Mouse (Mus musculus) stomach, embryonic 16.5 days (tissue): ENCODE data around the gene Gna15. TPM values are rescaled to one million over a fixed set of nuclear protein-coding genes. Genes with fewer than 3 reads are reported as not detected.

Experiments
- ATAC-seq: fragments of 200-750 bp; cut with Nextera tagmentation; 2 replicates; pipeline ENCODE4 v1.8.0; 2017; ENCODE audit warnings: moderate number of reproducible peaks, moderate TSS enrichment; ENCODE audit not compliant: insufficient read depth, low FRiP score
- H3K27ac ChIP-seq: fragments of 300-500 bp; sonication (generic); 2 replicates; pipeline ENCODE4 v1.5.1; 2014; ENCODE audit warnings: low read length
- H3K27me3 ChIP-seq: fragments of 300-500 bp; sonication (generic); 2 replicates; pipeline ENCODE4 v1.6.1; 2014; ENCODE audit warnings: low read length, control low read depth, mixed read lengths; ENCODE audit not compliant: control insufficient read depth, insufficient read depth
- H3K36me3 ChIP-seq: fragments of 300-500 bp; sonication (generic); 2 replicates; pipeline ENCODE4 v1.6.1; 2014; ENCODE audit warnings: low read length; ENCODE audit not compliant: control insufficient read depth, insufficient read depth
- H3K4me1 ChIP-seq: fragments of 300-500 bp; sonication (generic); 2 replicates; pipeline ENCODE4 v1.6.1; 2014; ENCODE audit warnings: low read length, control low read depth, mixed read lengths; ENCODE audit not compliant: control insufficient read depth, insufficient read depth
- H3K4me2 ChIP-seq: fragments of 300-500 bp; sonication (generic); 2 replicates; pipeline ENCODE4 v1.6.1; 2014; ENCODE audit warnings: low read depth, low read length, mixed read lengths
- H3K4me3 ChIP-seq: fragments of 300-500 bp; sonication (generic); replicated peaks from 2 replicates; pipeline ENCODE4 v1.5.1; 2014; ENCODE audit warnings: mild to moderate bottlenecking, low read length
- H3K9ac ChIP-seq: fragments of 300-500 bp; sonication (generic); 2 replicates; pipeline ENCODE4 v1.6.1; 2014; ENCODE audit warnings: low read length
- H3K9me3 ChIP-seq: fragments of 300-500 bp; sonication (generic); replicated peaks from 2 replicates; pipeline ENCODE4 v1.6.1; 2016; ENCODE audit warnings: low read length, control low read depth; ENCODE audit not compliant: control insufficient read depth
- WGBS: fragments of 180-500 bp; shearing (Covaris S2); extraction: QIAGEN DNeasy Blood & Tissue Kit; methylation state at CpG from one replicate; pipeline ENCODE4 v1.1.7; 2014; 5-methylcytosine and 5-hydroxymethylcytosine counted together
- polyA plus RNA-seq: library from polyadenylated mRNA; unstranded; fragments of >200 nt; fragmentation: Nextera tagmentation; extraction: Ambion mirVana; gene quantifications from 2 replicates; pipeline ENCODE4 v1.2.1, GENCODE M21; 2015

Gene Gna15
- 9.0 and 11.0 TPM in 2 replicates for polyA plus RNA-seq

DNA sequence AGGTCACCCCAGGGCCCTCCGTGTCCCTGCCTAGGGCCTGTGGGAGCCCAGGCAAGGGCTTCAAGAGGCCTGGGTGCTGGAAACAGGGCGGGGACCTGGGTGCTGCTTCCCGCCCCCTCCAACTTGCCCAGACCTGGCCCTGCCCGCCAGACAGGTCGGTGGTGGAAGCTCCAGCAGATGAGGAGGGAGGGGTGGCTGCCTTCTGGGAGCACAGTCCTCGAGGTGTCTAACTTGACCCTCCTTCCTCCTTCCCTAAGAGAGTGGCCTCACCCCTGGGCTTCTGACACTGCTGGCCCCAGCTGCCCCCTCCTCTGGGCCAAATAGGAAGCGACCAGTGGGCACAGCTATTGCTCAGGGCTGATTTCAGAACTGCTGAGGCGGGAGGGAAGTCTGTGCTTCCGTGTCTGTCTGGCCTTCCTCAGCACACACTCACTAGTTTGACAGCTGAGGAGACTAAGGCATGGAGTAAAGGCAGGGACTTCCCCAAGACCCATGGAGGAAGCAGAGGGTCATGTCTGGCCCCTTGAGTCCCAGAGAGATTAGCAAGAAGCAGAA, at the start of gene Gna15:
TSS of gene Gna15 (minus strand) at position 175 of the 555 bp plus-strand sequence.
- WGBS = 26% methylated on average over 9 of the region's 9 CpGs
- H3K4me1 ChIP-seq = peaks cover 4% of the 10 kb centered on the region
- H3K4me2 ChIP-seq = peak within 1 kb of the TSS; percentile 38
- peak within 1 kb of the TSS; percentile 82 for H3K27ac ChIP-seq
- no peaks in the 10 kb centered on the region for H3K36me3 ChIP-seq
- no peaks in the 10 kb centered on the region for H3K9me3 ChIP-seq
- peak within 1 kb of the TSS; percentile 35 for H3K4me3 ChIP-seq
- peak; percentile 48 for ATAC-seq
- H3K27me3 ChIP-seq = no peaks in the 10 kb centered on the region
- peak within 1 kb of the TSS; percentile 68 for H3K9ac ChIP-seq

DNA sequence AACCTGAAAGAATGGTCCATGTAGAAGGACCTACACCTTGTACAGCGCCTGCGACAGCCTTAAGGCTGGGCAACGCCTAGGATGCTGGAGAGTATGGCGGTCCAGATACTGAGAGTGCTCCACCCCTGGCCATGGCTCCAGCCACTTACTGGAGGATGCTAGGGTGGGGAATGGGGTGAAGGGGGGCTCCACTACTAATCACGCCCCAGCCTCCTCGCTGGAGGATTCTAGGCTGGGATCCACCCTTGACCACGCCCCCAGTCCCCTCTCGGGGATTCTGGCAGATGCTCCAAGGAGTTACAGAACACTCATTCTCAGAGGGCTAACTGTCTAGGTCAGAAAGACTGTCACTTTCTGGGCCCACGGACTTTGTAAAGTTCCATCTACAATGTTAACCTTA, 49.0 kb upstream of the Gna15 start:
- Histone ChIP-seq H3K9ac (no peak overlapping the region), H3K9me3 (no peaks in the 10 kb centered on the region), H3K27ac (peak overlapping the region; percentile 55), H3K27me3 (no peaks in the 10 kb centered on the region), H3K4me2 (peak overlapping the region; percentile 71; the same call in 1 of the 2 replicates), H3K36me3 (no peaks in the 10 kb centered on the region), H3K4me1 (peaks cover 58% of the 10 kb centered on the region), H3K4me3 (no peak overlapping the region)
- WGBS = 17% methylated on average over 9 of the region's 9 CpGs
- ATAC-seq = no peak

DNA sequence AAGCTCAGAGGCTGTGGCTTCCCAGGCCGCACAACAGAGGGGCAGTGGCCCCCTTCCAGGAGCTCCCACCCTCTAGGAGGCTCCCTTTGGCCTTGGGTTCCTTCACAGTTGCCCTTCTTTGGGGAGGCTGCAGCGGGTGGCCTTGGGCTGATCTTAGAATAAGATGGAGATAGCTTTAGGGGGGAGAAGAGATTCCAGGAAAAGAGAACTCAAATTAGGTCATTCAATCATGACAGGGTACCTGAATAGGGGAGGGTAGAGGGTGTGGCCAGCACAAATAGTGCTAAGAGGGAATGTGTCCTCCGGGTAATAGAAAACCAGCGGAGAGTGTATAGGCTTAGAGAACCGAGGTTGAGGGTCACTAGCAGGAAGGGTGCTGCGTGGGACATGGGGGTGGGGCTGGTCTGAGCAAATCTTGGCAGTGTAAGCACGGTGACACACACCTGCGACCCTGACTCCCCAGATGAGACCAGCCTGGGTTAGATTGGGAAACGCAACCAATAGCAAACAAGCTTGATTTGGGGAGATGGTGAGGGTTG, 48.2 kb upstream of the Gna15 start:
- no peak for ATAC-seq

DNA sequence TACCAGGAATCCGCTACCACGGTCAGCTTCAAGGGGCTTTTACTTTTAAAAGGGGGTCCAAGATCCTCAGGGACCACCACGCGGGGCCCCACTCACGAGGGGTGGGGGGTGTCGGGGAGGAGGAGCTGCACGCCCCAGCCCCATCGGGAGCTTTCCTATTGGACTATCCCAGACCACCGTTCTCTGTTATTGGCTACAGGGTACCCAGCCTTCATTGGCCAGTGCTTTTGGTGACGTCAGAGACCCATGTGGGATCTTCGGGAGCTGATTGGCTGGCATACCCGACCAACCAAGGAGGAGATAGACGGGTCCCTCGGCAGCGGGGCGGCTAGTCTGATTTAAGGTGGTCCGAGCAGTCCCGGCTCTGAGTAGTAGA, 47.5 kb upstream of the Gna15 start:
- H3K4me2 ChIP-seq = peak overlapping the region; percentile 71
- H3K4me3 ChIP-seq = peak overlapping the region; percentile 53
- H3K36me3 ChIP-seq = no peaks in the 10 kb centered on the region
- under 1% methylated on average over 18 of the region's 18 CpGs for WGBS
- H3K9ac ChIP-seq = peak overlapping the region; percentile 69
- ATAC-seq = peak; percentile 91
- peaks cover 58% of the 10 kb centered on the region for H3K4me1 ChIP-seq
- peak overlapping the region; percentile 86 for H3K27ac ChIP-seq
- no peaks in the 10 kb centered on the region for H3K27me3 ChIP-seq
- H3K9me3 ChIP-seq = no peaks in the 10 kb centered on the region

More for the DNA sequence above, 48.2 kb upstream of the Gna15 start:
- H3K4me3 ChIP-seq = peak overlapping the region; percentile 53
- peak overlapping the region; percentile 61 for H3K9ac ChIP-seq
- WGBS = 16% methylated on average over 9 of the region's 9 CpGs
- no peaks in the 10 kb centered on the region for H3K36me3 ChIP-seq
- H3K4me2 ChIP-seq = peak overlapping the region; percentile 71
- H3K9me3 ChIP-seq = no peaks in the 10 kb centered on the region
- peaks cover 58% of the 10 kb centered on the region for H3K4me1 ChIP-seq
- H3K27ac ChIP-seq = peak overlapping the region; percentile 73
- no peaks in the 10 kb centered on the region for H3K27me3 ChIP-seq

DNA sequence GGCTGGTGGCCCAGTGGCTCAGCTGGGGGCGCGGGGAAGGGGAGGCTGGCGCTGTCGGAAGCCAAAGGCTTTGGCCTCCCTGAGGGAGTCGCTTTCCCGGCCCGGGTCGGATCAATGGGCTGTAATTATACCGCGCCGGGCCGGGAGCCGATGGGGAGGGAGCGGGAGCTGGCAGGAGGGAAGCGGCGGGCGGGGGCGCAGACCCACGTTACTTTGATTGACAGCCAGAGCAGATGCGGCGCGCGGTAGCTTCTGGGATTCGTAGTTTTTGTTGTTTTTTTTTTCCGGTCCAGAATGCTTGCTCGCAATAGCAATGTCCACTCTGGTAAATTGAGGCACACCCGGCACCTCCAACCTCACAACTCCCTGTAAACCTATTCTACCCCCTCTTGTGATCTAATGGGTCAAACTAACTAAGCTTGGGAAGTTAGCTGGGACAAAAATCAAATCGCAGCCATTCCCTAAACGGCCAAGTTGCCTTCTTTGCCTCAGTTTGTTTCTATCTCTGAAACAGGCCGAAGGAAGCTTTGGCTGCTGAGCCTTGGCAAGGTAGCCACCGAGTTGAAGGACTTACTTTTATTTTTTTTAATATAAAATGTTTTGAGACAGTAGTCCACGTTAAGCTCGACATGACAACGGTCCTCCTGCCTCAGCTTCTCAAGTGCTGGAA, 46.9 kb upstream of the Gna15 start:
- Histone ChIP-seq H3K9ac (peak overlapping the region; percentile 69), H3K9me3 (no peaks in the 10 kb centered on the region), H3K4me3 (peak overlapping the region; percentile 53), H3K27me3 (no peaks in the 10 kb centered on the region), H3K27ac (peak overlapping the region; percentile 86), H3K4me1 (peaks cover 58% of the 10 kb centered on the region), H3K4me2 (peak overlapping the region; percentile 71), H3K36me3 (peaks cover 4% of the 10 kb centered on the region)
- ATAC-seq = peak; percentile 69
- WGBS = 0% methylated on average over 33 of the region's 34 CpGs

DNA sequence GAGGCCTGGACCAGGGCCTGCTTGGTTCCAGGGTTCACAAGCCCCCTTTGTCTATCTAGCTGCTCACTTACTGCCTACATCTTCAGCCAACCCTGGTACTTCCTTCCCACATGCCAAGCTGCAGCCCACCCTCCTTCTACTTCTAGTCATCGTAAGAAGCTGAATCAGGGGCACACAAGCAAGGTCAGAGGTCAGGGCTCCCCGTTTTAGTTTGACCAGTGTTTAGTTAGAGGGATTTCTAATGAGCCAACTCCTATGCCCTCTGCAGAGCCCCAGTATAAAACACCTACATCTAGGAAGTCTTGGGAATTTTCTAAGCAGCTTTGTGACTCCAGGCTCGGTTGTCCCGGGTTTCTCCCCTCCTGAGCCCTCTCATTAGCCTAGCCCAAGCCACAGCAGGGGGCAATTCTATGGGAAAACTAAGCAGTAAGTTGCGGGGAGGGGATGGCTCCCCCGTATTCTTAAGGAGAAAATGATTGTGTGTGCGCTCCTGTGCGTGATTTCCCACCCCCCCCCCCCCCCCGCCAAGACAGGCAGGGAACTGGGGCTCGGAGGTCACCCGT, 46.3 kb upstream of the Gna15 start:
- peak overlapping the region; percentile 86 for H3K27ac ChIP-seq
- no peaks in the 10 kb centered on the region for H3K27me3 ChIP-seq
- H3K4me2 ChIP-seq = peak overlapping the region; percentile 71
- peak overlapping the region; percentile 53 for H3K4me3 ChIP-seq
- H3K9ac ChIP-seq = peak overlapping the region; percentile 65
- peaks cover 53% of the 10 kb centered on the region for H3K4me1 ChIP-seq
- 2% methylated on average over 11 of the region's 11 CpGs for WGBS
- peak; percentile 0; the same call in 1 of the 2 replicates for ATAC-seq
- H3K9me3 ChIP-seq = no peaks in the 10 kb centered on the region
- H3K36me3 ChIP-seq = peaks cover 11% of the 10 kb centered on the region

DNA sequence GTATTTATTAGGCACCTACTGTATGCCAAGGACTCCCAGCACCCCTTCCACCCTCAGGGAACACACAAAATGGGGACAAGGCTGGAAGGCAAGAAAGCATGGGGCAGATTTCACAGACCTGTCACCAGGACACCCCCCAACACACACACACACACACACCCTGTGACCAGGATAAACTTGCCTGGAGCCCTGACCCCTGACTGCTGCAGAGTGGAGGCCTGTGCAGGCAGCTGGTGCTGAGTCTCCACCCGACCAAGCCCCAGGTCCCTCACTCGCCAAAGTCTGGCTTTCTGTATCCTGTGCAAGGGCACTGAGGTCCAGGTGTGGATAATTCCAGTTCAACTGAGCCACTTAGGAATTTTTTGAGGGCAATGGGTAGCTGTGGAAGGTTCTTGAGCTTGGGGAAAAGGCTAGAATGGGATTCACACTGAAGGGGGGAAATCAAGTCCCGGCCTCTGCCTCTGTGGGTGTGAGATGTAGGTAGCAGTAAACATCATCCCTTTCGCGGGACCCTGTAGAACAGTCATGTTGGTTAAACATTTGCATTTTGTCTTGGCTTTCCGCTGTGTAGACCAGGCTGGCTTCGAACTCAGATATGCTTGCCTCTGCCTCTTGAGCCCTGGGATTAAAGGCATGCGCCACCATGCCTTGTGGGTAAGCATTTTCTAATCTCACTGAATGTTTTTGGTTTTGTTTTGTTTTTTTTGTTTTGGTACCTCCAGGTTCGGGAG, 45.6 kb upstream of the Gna15 start:
- 58% methylated on average over 9 of the region's 9 CpGs for WGBS
- no peak for ATAC-seq
- no peaks in the 10 kb centered on the region for H3K9me3 ChIP-seq
- peaks cover 16% of the 10 kb centered on the region for H3K36me3 ChIP-seq
- no peak overlapping the region for H3K4me3 ChIP-seq
- no peak overlapping the region for H3K4me2 ChIP-seq
- H3K27me3 ChIP-seq = no peaks in the 10 kb centered on the region
- peak overlapping the region; percentile 86 for H3K27ac ChIP-seq
- H3K9ac ChIP-seq = no peak overlapping the region
- H3K4me1 ChIP-seq = peaks cover 53% of the 10 kb centered on the region

DNA sequence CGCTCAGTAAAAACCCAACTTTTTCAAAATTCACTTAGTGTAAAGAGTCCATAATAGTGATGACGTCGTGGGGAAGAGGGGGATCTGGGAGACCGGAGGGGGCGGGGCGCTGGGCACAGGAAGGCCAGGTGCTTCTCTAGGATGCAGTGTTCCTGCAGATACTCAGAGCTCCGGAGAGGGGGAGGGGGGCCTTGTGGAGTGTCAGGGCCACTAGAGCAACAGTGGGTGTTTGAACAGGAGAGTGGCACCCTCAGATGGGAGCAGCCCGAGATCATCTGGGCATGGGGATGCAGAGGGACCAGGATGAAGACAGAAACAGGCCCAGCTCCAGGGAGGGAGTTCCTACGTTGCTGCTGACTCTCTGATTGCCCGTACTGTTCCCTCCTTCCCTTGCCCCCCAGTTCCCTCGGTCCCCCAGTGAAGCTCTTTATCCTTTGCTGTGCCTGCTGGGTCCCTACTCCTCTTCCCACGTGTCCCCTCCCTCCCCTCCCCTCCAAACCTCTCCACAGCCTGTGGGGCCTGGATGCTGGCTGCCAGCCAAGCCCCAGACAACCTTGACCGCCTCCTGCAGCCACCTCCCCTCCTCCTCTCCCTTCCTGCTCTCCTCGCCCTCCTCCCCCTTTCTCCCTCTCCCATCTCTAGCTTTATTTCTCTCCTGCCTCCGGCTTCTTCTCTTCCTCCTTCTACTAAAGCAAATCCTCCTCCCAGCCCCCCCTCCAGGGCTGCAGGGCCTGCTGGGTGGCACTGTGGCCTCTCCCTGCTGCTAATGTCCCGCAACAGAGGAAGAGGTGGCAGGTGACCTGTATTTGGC, 44.6 kb upstream of the Gna15 start:
- H3K27me3 ChIP-seq = no peaks in the 10 kb centered on the region
- 12% methylated on average over 16 of the region's 16 CpGs for WGBS
- 0 out of 2 replicates have a peak overlapping the region, but pooled peaks have one; percentile 11 for H3K4me2 ChIP-seq
- 0 out of 2 replicates have a peak, but pooled peaks have one; percentile 2 for ATAC-seq
- H3K9me3 ChIP-seq = no peaks in the 10 kb centered on the region
- H3K36me3 ChIP-seq = peaks cover 20% of the 10 kb centered on the region
- H3K4me1 ChIP-seq = peaks cover 57% of the 10 kb centered on the region
- no peak overlapping the region for H3K4me3 ChIP-seq
- peak overlapping the region; percentile 86 for H3K27ac ChIP-seq
- H3K9ac ChIP-seq = peak overlapping the region; percentile 47
